Mouse (Mus musculus): ENCODE measurements around the gene Naa38.
"Not testable (repeated sequence)": the region's sequence is repeated elsewhere in the genome, so short reads cannot be mapped to it uniquely, and the experiment has no call there.

Gene Naa38

GRCm38 (mm10) chr11:69373223-69373965 lies 21.9 kb upstream of the Naa38 start:
- in situ Hi-C loops (cut with MboI), result no loop called here

GRCm38 (mm10) chr11:69375646-69376045 lies 19.6 kb upstream of the Naa38 start:
- in situ Hi-C loops (cut with MboI), result no loop called here

GRCm38 (mm10) chr11:69377766-69378165 lies 17.5 kb upstream of the Naa38 start:
- in situ Hi-C loops (cut with MboI), result no loop called here

GRCm38 (mm10) chr11:69379600-69379999 lies 15.7 kb upstream of the Naa38 start:
- in situ Hi-C loops (cut with MboI), result no loop called here

- in situ Hi-C loops (cut with MboI), result loop anchor here (5.0 kb wide), 1 partner anchor 114 kb away; no protein-coding TSS in a partner anchor
These were observed 13.9 kb upstream of the Naa38 start for GRCm38 (mm10) chr11:69381356-69381755.

GRCm38 (mm10) chr11:69382478-69383105 lies 12.7 kb upstream of the Naa38 start:
- in situ Hi-C loops (cut with MboI), result loop anchor here (5.0 kb wide), 1 partner anchor 115 kb away; no protein-coding TSS in a partner anchor

GRCm38 (mm10) chr11:69384979-69385378 lies 10.3 kb upstream of the Naa38 start:
- in situ Hi-C loops (cut with MboI), result loop anchor here (5.0 kb wide), 1 partner anchor 118 kb away; no protein-coding TSS in a partner anchor

GRCm38 (mm10) chr11:69386758-69387157 lies 8.5 kb upstream of the Naa38 start:
- in situ Hi-C loops (cut with MboI), result no loop called here

- in situ Hi-C loops (cut with MboI), result no loop called here
These were observed 6.6 kb upstream of the Naa38 start for GRCm38 (mm10) chr11:69388680-69389079.

- in situ Hi-C loops (cut with MboI), result no loop called here
These were observed 5.5 kb upstream of the Naa38 start for GRCm38 (mm10) chr11:69389531-69390399.

- in situ Hi-C loops (cut with MboI), result no loop called here
These were observed 4.8 kb upstream of the Naa38 start for GRCm38 (mm10) chr11:69390400-69391034.

GRCm38 (mm10) chr11:69394591-69395167 lies 608 bp upstream of the Naa38 start:
- in situ Hi-C loops (cut with MboI), result not testable (repeated sequence)

GRCm38 (mm10) chr11:69395634-69396373 lies 517 bp downstream of the Naa38 start:
- in situ Hi-C loops (cut with MboI), result no loop called here

GRCm38 (mm10) chr11:69396772-69397171 lies 1.5 kb downstream of the Naa38 start:
- in situ Hi-C loops (cut with MboI), result no loop called here

GRCm38 (mm10) chr11:69397581-69398057 lies 2.3 kb downstream of the Naa38 start:
- in situ Hi-C loops (cut with MboI), result no loop called here

- in situ Hi-C loops (cut with MboI), result no loop called here
These were observed 2.8 kb downstream of the Naa38 start, which contains the start of gene Tmem88 for GRCm38 (mm10) chr11:69398059-69398458. Gene Tmem88, minus strand, starts transcription at chr11:69398234.

- in situ Hi-C loops (cut with MboI), result no loop called here
These were observed 3.4 kb downstream of the Naa38 start for GRCm38 (mm10) chr11:69398486-69399200.

- in situ Hi-C loops (cut with MboI), result loop anchor here (5.0 kb wide), 1 partner anchor 38 kb away; no protein-coding TSS in a partner anchor
These were observed 4.2 kb downstream of the Naa38 start for GRCm38 (mm10) chr11:69399201-69400082.

All from mature B cell (primary cell).